Mouse (Mus musculus) cortical plate, adult 2 months (tissue): ENCODE measurements at regions not wholly inside any gene's neighbourhood (a gene's known extent, or its start where the extent isn't known, plus 50 kb on each side); places are given as distances from the start of the nearest gene placed in this dataset.

ENCODE experiments used
- CTCF ChIP-seq: fragments of 200-500 bp; IDR thresholded peaks from 2 replicates; pipeline ENCODE4 v1.5.1; 2011; ENCODE audit warnings: mild to moderate bottlenecking, control low read depth, low read length; ENCODE audit not compliant: insufficient read depth; ENCODE audit errors: extremely low read depth
- POLR2A ChIP-seq: fragments of 200-500 bp; IDR thresholded peaks from 2 replicates; pipeline ENCODE4 v1.6.1; 2011; ENCODE audit warnings: mild to moderate bottlenecking, low read length, control low read depth; ENCODE audit not compliant: insufficient read depth; ENCODE audit errors: extremely low read depth

GRCm38 (mm10) chr13:84062616-84063015 is 159.5 kb upstream of the Tmem161b start:
- TF ChIP-seq POLR2A (no peak), CTCF (no peak)
